Mouse (Mus musculus): ENCODE results near the gene Fndc3b.

Fndc3b gene

GRCm38 (mm10) chr3:27709096-27709905 is 1.8 kb downstream of the Fndc3b start:
- DNase-seq (ENCODE audit: low spot score) = no peak

- no peak for DNase-seq (ENCODE audit: low spot score)
These were observed 2.5 kb downstream of the Fndc3b start for GRCm38 (mm10) chr3:27708581-27708980.

GRCm38 (mm10) chr3:27705761-27706160 is 5.3 kb downstream of the Fndc3b start:
- no peak for DNase-seq (ENCODE audit: low spot score)

GRCm38 (mm10) chr3:27705056-27705455 is 6.1 kb downstream of the Fndc3b start:
- no peak for DNase-seq (ENCODE audit: low spot score)

GRCm38 (mm10) chr3:27704641-27705040 is 6.5 kb downstream of the Fndc3b start:
- DNase-seq (ENCODE audit: low spot score) = no peak

GRCm38 (mm10) chr3:27703531-27703930 is 7.6 kb downstream of the Fndc3b start:
- DNase-seq (ENCODE audit: low spot score) = no peak

GRCm38 (mm10) chr3:27703081-27703480 is 8.0 kb downstream of the Fndc3b start:
- DNase-seq (ENCODE audit: low spot score) = no peak

- no peak for DNase-seq (ENCODE audit: low spot score)
These were observed 12.4 kb downstream of the Fndc3b start for GRCm38 (mm10) chr3:27698671-27699070.

- no peak for DNase-seq (ENCODE audit: low spot score)
These were observed 14.7 kb downstream of the Fndc3b start for GRCm38 (mm10) chr3:27696449-27696797.

GRCm38 (mm10) chr3:27695612-27696448 is 15.3 kb downstream of the Fndc3b start:
- DNase-seq (ENCODE audit: low spot score) = no peak

- no peak for DNase-seq (ENCODE audit: low spot score)
These were observed 16.5 kb downstream of the Fndc3b start for GRCm38 (mm10) chr3:27694586-27694985.

GRCm38 (mm10) chr3:27694111-27694510 is 17.0 kb downstream of the Fndc3b start:
- peak; percentile 38 for DNase-seq (ENCODE audit: low spot score)

- no peak for DNase-seq (ENCODE audit: low spot score)
These were observed 19.5 kb downstream of the Fndc3b start for GRCm38 (mm10) chr3:27691486-27692160.

- DNase-seq (ENCODE audit: low spot score) = peak; percentile 88
These were observed 21.1 kb downstream of the Fndc3b start for GRCm38 (mm10) chr3:27690030-27690429.

GRCm38 (mm10) chr3:27689149-27689865 is 21.8 kb downstream of the Fndc3b start:
- DNase-seq (ENCODE audit: low spot score) = peak; percentile 48

GRCm38 (mm10) chr3:27686732-27687491 is 24.2 kb downstream of the Fndc3b start:
- no peak for DNase-seq (ENCODE audit: low spot score)

- no peak for DNase-seq (ENCODE audit: low spot score)
These were observed 25.4 kb downstream of the Fndc3b start for GRCm38 (mm10) chr3:27685650-27686208.

GRCm38 (mm10) chr3:27685134-27685533 is 26.0 kb downstream of the Fndc3b start:
- no peak for DNase-seq (ENCODE audit: low spot score)

GRCm38 (mm10) chr3:27683374-27683773 is 27.7 kb downstream of the Fndc3b start:
- DNase-seq (ENCODE audit: low spot score) = no peak

GRCm38 (mm10) chr3:27677574-27677973 is 33.5 kb downstream of the Fndc3b start:
- DNase-seq (ENCODE audit: low spot score) = no peak

GRCm38 (mm10) chr3:27673660-27674059 is 37.4 kb downstream of the Fndc3b start:
- DNase-seq (ENCODE audit: low spot score) = peak; percentile 57

Data from urinary bladder, postnatal 14 days (tissue).